Mouse (Mus musculus): ENCODE measurements around the gene Gm3233.

GRCm38 (mm10) chr10:77715507-77715906 is 44.0 kb downstream of the Gm3233 start, which contains the start of gene Gm10142:
- TF ChIP-seq CTCF (IDR thresholded peaks at IDR 0.05; ENCODE audit: low read depth) (no peak), EP300 (IDR thresholded peaks at IDR 0.05; ENCODE audit: low read depth) (no peak)
